11 mouse cellular contexts compared by ENCODE assay signal in genomic region chr16:63094126-63094840, GRCm38 (mm10).
DNase-seq lines count a peak whose midpoint lies in the region; ATAC-seq and TF ChIP-seq lines count a peak whose summit lies in the region.
"Had no signal": no experiment of that assay in that cellular context is flagged by ENCODE, and none has a peak within 500 bp of the region (broad histone marks: within the 10 kb centered on the region; RNA-seq: fewer than 3 reads in every experiment).

No protein-coding gene starts in this region.

- H3K9me3 ChIP-seq in embryonic facial prominence, embryonic 14.5 days (ENCODE audit: control insufficient read depth, low read length) = no peaks in the 10 kb centered on the region
- H3K9me3 ChIP-seq in embryonic facial prominence, embryonic 10.5 days = no peaks in the 10 kb centered on the region
- no peaks in the 10 kb centered on the region for H3K9me3 ChIP-seq in midbrain, postnatal 0 days (ENCODE audit: low read length)
- H3K9me3 ChIP-seq in midbrain, embryonic 15.5 days = no peaks in the 10 kb centered on the region
- H3K9me3 ChIP-seq: hindbrain, embryonic 10.5 days had no signal

- 0 out of 2 replicates have a peak, but pooled peaks have one; percentile 53 for ATAC-seq in embryonic facial prominence, embryonic 14.5 days (ENCODE audit: low read depth)
- no peak for ATAC-seq in midbrain, postnatal 0 days (ENCODE audit: low FRiP score)
- no peak for ATAC-seq in midbrain, embryonic 15.5 days (replicated peaks)
- ATAC-seq: midbrain, embryonic 16.5 days had no signal

- intact Hi-C loops in gastrocnemius, postnatal 36 days (cut with DNase I) = no loop called here

- DNase-seq in embryonic facial prominence, embryonic 14.5 days (ENCODE audit: low spot score) = peak; percentile 77
- DNase-seq in embryonic facial prominence, embryonic 10.5 days (ENCODE audit: low spot score) = no peak
- DNase-seq in midbrain, postnatal 0 days (ENCODE audit: low spot score) = peak; percentile 54
- DNase-seq in kidney, postnatal 10 days = peak; percentile 73
- peak; percentile 42 for DNase-seq in testis, postnatal 10 days (ENCODE audit: low spot score)
- DNase-seq in gastrocnemius, postnatal 36 days = no peak
- no peak for DNase-seq in urinary bladder, postnatal 25 days (ENCODE audit: low spot score)
- DNase-seq: cerebellum, postnatal 36 days had no signal

- H3K36me3 ChIP-seq in embryonic facial prominence, embryonic 14.5 days (ENCODE audit: control insufficient read depth, insufficient read depth, low read length) = no peaks in the 10 kb centered on the region
- no peaks in the 10 kb centered on the region for H3K36me3 ChIP-seq in embryonic facial prominence, embryonic 10.5 days (replicated peaks)
- no peaks in the 10 kb centered on the region for H3K36me3 ChIP-seq in midbrain, postnatal 0 days (ENCODE audit: insufficient read depth, low read length)
- H3K36me3 ChIP-seq in midbrain, embryonic 15.5 days (replicated peaks) = no peaks in the 10 kb centered on the region
- H3K36me3 ChIP-seq: hindbrain, embryonic 10.5 days had no signal

- 77% methylated on average over 5 of the region's 5 CpGs for WGBS in embryonic facial prominence, embryonic 14.5 days
- 91% methylated on average over 5 of the region's 5 CpGs for WGBS in embryonic facial prominence, embryonic 10.5 days
- 87% methylated on average over 5 of the region's 5 CpGs for WGBS in midbrain, postnatal 0 days
- 89% methylated on average over 5 of the region's 5 CpGs for WGBS in midbrain, embryonic 15.5 days

- no peak for TF ChIP-seq CTCF in midbrain, postnatal 0 days (IDR thresholded peaks at IDR 0.05)

- H3K27me3 ChIP-seq in embryonic facial prominence, embryonic 14.5 days (replicated peaks; ENCODE audit: control insufficient read depth, insufficient read depth, low read length) = no peaks in the 10 kb centered on the region
- H3K27me3 ChIP-seq in embryonic facial prominence, embryonic 10.5 days (replicated peaks; ENCODE audit: low read depth, poor library complexity, severe bottlenecking) = no peaks in the 10 kb centered on the region
- no peaks in the 10 kb centered on the region for H3K27me3 ChIP-seq in midbrain, postnatal 0 days (ENCODE audit: insufficient read depth, low read length)
- H3K27me3 ChIP-seq in midbrain, embryonic 15.5 days (replicated peaks) = 0 out of 2 replicates have a peak, but pooled peaks cover 4% of the 10 kb centered on the region

- H3K9ac ChIP-seq in embryonic facial prominence, embryonic 14.5 days (ENCODE audit: low read depth, low read length) = no peak overlapping the region
- no peak overlapping the region for H3K9ac ChIP-seq in midbrain, postnatal 0 days (replicated peaks; ENCODE audit: low read length, poor library complexity, severe bottlenecking)
- H3K9ac ChIP-seq in midbrain, embryonic 15.5 days = no peak overlapping the region

- H3K4me2 ChIP-seq in embryonic facial prominence, embryonic 14.5 days (ENCODE audit: low read depth, low read length) = no peak overlapping the region
- no peak overlapping the region for H3K4me2 ChIP-seq in midbrain, postnatal 0 days (ENCODE audit: low read depth, low read length, poor library complexity, severe bottlenecking)
- no peak overlapping the region for H3K4me2 ChIP-seq in midbrain, embryonic 15.5 days

- no peak overlapping the region for H3K4me3 ChIP-seq in embryonic facial prominence, embryonic 14.5 days (ENCODE audit: low read depth, low read length)
- H3K4me3 ChIP-seq in embryonic facial prominence, embryonic 10.5 days = no peak overlapping the region
- no peak overlapping the region for H3K4me3 ChIP-seq in midbrain, postnatal 0 days (ENCODE audit: low read depth, low read length)
- H3K4me3 ChIP-seq in midbrain, embryonic 15.5 days = no peak overlapping the region
- H3K4me3 ChIP-seq: hindbrain, embryonic 10.5 days had no signal

- H3K4me1 ChIP-seq in embryonic facial prominence, embryonic 14.5 days (ENCODE audit: control insufficient read depth, insufficient read depth, low read length) = no peaks in the 10 kb centered on the region
- H3K4me1 ChIP-seq in embryonic facial prominence, embryonic 10.5 days = 0 out of 2 replicates have a peak, but pooled peaks cover 6% of the 10 kb centered on the region
- H3K4me1 ChIP-seq in midbrain, postnatal 0 days (ENCODE audit: insufficient read depth, low read length) = no peaks in the 10 kb centered on the region
- peaks cover 4% of the 10 kb centered on the region; the same call in 1 of the 2 replicates for H3K4me1 ChIP-seq in midbrain, embryonic 15.5 days

- no peak overlapping the region for H3K27ac ChIP-seq in embryonic facial prominence, embryonic 14.5 days (replicated peaks; ENCODE audit: low read depth, low read length)
- H3K27ac ChIP-seq in embryonic facial prominence, embryonic 10.5 days (replicated peaks) = no peak overlapping the region
- no peak overlapping the region for H3K27ac ChIP-seq in midbrain, postnatal 0 days (ENCODE audit: low read depth, low read length)
- no peak overlapping the region for H3K27ac ChIP-seq in midbrain, embryonic 15.5 days
- H3K27ac ChIP-seq: hindbrain, embryonic 10.5 days had no signal

Comparison
In these comparisons a context has a peak if more than half of its experiments do, and no peak if none do; other contexts are left out.
1. DNase-seq: peak in embryonic facial prominence, embryonic 14.5 days (single experiment), midbrain, postnatal 0 days (single experiment), kidney, postnatal 10 days (single experiment) and testis, postnatal 10 days (single experiment); none in embryonic facial prominence, embryonic 10.5 days (single experiment), gastrocnemius, postnatal 36 days (0 of 2) and urinary bladder, postnatal 25 days (single experiment).